Mouse (Mus musculus) intestine, postnatal 0 days (tissue): ENCODE results near the gene Wsb2. TPM values are rescaled to one million over a fixed set of nuclear protein-coding genes. Genes with fewer than 3 reads are reported as not detected.

Experiments
- ATAC-seq: fragments of 200-750 bp; cut with Nextera tagmentation; 2 replicates; pipeline ENCODE4 v1.8.0; 2017; ENCODE audit warnings: mild to moderate bottlenecking, moderate TSS enrichment, moderate library complexity
- H3K27ac ChIP-seq: fragments of 300-500 bp; sonication (generic); 2 replicates; pipeline ENCODE4 v1.5.1; 2014; ENCODE audit warnings: mild to moderate bottlenecking, low read depth, low read length, moderate library complexity
- H3K27me3 ChIP-seq: fragments of 300-500 bp; sonication (generic); replicated peaks from 2 replicates; pipeline ENCODE4 v1.6.1; 2014; ENCODE audit warnings: low read length, mixed read lengths; ENCODE audit not compliant: control insufficient read depth, insufficient read depth
- H3K36me3 ChIP-seq: fragments of 300-500 bp; sonication (generic); 2 replicates; pipeline ENCODE4 v1.6.1; 2014; ENCODE audit warnings: mild to moderate bottlenecking, moderate library complexity; ENCODE audit not compliant: control insufficient read depth, insufficient read depth
- H3K4me1 ChIP-seq: fragments of 300-500 bp; sonication (generic); replicated peaks from 2 replicates; pipeline ENCODE4 v1.6.1; 2014; ENCODE audit warnings: antibody characterized with exemption, low read length, mixed read lengths; ENCODE audit not compliant: control insufficient read depth, insufficient read depth
- H3K4me2 ChIP-seq: fragments of 300-500 bp; sonication (generic); replicated peaks from 2 replicates; pipeline ENCODE4 v1.6.1; 2014; ENCODE audit warnings: low read depth, mild to moderate bottlenecking, moderate library complexity
- H3K4me3 ChIP-seq: fragments of 300-500 bp; sonication (generic); 2 replicates; pipeline ENCODE4 v1.5.1; 2014; ENCODE audit warnings: low read depth, low read length
- H3K9ac ChIP-seq: fragments of 300-500 bp; sonication (generic); 2 replicates; pipeline ENCODE4 v1.6.1; 2014; ENCODE audit warnings: mild to moderate bottlenecking, low read depth, low read length
- H3K9me3 ChIP-seq: fragments of 300-500 bp; sonication (generic); 2 replicates; pipeline ENCODE4 v1.6.1; 2016; ENCODE audit warnings: mixed run types; ENCODE audit not compliant: control insufficient read depth
- CTCF ChIP-seq: sonication (generic); IDR thresholded peaks from 2 replicates; pipeline ENCODE4 v1.5.1; 2016; ENCODE audit warnings: low read depth, mild to moderate bottlenecking, control low read depth, antibody characterized with exemption, moderate library complexity
- WGBS: fragments of 180-500 bp; shearing (Covaris S2); extraction: QIAGEN DNeasy Blood & Tissue Kit; methylation state at CpG from one replicate; pipeline ENCODE4 v1.1.7; 2014; 5-methylcytosine and 5-hydroxymethylcytosine counted together
- polyA plus RNA-seq: library from polyadenylated mRNA; unstranded; fragments of >200 nt; fragmentation: Nextera tagmentation; extraction: Ambion mirVana; gene quantifications from 2 replicates; pipeline ENCODE4 v1.2.1, GENCODE M21; 2015

The Wsb2 gene
- polyA plus RNA-seq, 1 experiment from 2014 or later = 125 TPM

DNA sequence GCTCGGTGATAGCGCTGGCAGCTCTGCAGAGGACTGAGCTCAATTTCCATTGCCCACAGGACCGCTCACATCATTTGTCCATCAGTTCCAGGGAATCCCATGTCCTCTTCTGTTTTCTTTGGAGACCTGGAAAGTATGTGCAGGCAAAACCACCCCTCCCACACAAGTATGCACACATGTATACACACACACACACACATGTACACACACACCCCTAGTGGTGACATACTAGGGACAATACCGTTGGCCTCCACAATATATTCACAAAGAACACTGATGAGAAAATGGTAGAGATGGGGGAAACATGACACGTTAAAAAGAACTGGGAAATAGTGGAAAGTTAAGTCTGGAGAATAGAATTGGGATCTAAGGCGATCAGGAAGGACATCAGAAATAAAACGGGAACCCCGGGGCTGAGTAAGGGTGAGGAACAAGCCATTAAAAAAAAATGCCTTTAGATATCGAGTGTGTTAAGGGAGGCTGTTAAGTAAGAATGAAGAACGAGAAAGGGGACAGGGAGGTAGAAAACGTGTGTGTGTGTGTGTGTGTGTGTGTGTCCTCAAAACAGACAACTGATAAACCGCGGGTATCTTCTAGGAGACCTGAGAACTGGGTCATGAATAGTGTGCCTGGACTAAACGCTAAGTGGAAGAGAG is 1.3 kb upstream of the Wsb2 start:
- H3K36me3 ChIP-seq = peaks cover 15% of the 10 kb centered on the region; the same call in 1 of the 2 replicates
- H3K4me1 ChIP-seq = no peaks in the 10 kb centered on the region; the same call in 1 of the 2 replicates
- peak overlapping the region; percentile 24 for H3K27ac ChIP-seq
- H3K4me3 ChIP-seq = peak overlapping the region; percentile 93; the same call in 1 of the 2 replicates
- WGBS = 31% methylated on average over 14 of the region's 14 CpGs
- no peak for ATAC-seq
- H3K9me3 ChIP-seq = no peaks in the 10 kb centered on the region
- peak overlapping the region; percentile 75 for H3K4me2 ChIP-seq
- peak; percentile 62 for TF ChIP-seq CTCF
- no peaks in the 10 kb centered on the region for H3K27me3 ChIP-seq
- H3K9ac ChIP-seq = 0 out of 2 replicates have a peak overlapping the region, but pooled peaks have one; percentile 92

GRCm38 (mm10) chr5:117356365-117357128 is 557 bp upstream of the Wsb2 start:
- peaks cover 15% of the 10 kb centered on the region; the same call in 1 of the 2 replicates for H3K36me3 ChIP-seq
- no peaks in the 10 kb centered on the region; the same call in 1 of the 2 replicates for H3K4me1 ChIP-seq
- no peaks in the 10 kb centered on the region for H3K27me3 ChIP-seq
- ATAC-seq = no peak
- TF ChIP-seq CTCF = no peak
- peak overlapping the region; percentile 93 for H3K4me3 ChIP-seq
- peak overlapping the region; percentile 75 for H3K4me2 ChIP-seq
- peak overlapping the region; percentile 99 for H3K27ac ChIP-seq
- peak overlapping the region; percentile 92 for H3K9ac ChIP-seq
- H3K9me3 ChIP-seq = no peaks in the 10 kb centered on the region
- WGBS = 1% methylated on average over 18 of the region's 24 CpGs

DNA sequence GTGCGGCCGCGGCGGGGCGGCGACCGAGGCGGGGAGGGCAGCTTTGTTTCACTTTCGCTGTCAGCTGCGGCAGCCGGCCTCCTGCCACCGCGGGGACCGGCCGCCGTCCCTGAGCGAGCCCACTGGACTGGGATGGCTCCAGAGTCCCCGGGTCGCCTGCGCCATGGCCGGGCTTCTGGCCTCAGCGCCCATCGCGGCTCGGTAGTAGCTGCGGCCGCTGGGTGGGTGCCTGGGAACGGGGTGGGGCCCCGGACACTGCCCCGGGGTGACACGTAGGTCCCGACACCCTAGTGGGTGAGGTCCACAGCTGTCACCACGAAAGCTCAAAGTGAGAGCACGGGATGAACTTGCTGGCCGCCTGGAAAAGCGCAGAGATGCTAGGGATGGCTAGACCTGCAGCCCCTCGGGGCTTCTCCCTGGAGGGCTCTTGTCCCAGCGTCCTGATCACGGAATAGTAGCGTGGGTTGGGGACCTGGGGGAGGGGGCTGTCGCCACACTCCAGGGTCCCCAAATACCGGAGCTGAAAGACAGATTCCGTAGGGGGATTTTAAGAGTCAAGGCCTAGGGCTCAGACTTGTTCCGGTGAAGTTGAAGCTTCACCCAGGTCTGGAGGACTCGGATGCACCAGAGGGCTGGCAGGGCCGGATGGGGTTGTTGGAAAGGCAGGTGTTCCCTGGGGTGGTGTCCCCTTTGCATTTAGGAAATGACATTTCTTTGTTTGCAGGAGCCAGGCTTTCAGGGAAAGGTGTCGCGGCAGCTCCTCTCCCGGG is 559 bp downstream of the Wsb2 start:
- ATAC-seq = peak; percentile 12; the same call in 1 of the 2 replicates
- Histone ChIP-seq H3K9me3 (no peaks in the 10 kb centered on the region), H3K4me1 (peaks cover 4% of the 10 kb centered on the region), H3K27ac (peak overlapping the region; percentile 99), H3K27me3 (no peaks in the 10 kb centered on the region), H3K9ac (peak overlapping the region; percentile 92), H3K4me3 (peak overlapping the region; percentile 93), H3K36me3 (peaks cover 8% of the 10 kb centered on the region; the same call in 1 of the 2 replicates), H3K4me2 (peak overlapping the region; percentile 75)
- 0 out of 2 replicates have a peak, but pooled peaks have one; percentile 2 for TF ChIP-seq CTCF
- WGBS = under 1% methylated on average over 41 of the region's 49 CpGs

GRCm38 (mm10) chr5:117358248-117358630 is 1.1 kb downstream of the Wsb2 start:
- peaks cover 6% of the 10 kb centered on the region for H3K4me1 ChIP-seq
- TF ChIP-seq CTCF = no peak
- peak overlapping the region; percentile 75 for H3K4me2 ChIP-seq
- H3K27ac ChIP-seq = peak overlapping the region; percentile 99
- peak overlapping the region; percentile 92 for H3K9ac ChIP-seq
- no peaks in the 10 kb centered on the region for H3K9me3 ChIP-seq
- 0 out of 2 replicates have a peak, but pooled peaks cover 4% of the 10 kb centered on the region for H3K36me3 ChIP-seq
- WGBS = 6% methylated on average over 6 of the region's 6 CpGs
- H3K4me3 ChIP-seq = peak overlapping the region; percentile 93
- no peak for ATAC-seq
- no peaks in the 10 kb centered on the region for H3K27me3 ChIP-seq

GRCm38 (mm10) chr5:117358725-117359124 is 1.6 kb downstream of the Wsb2 start:
- peak; percentile 82 for TF ChIP-seq CTCF
- H3K4me3 ChIP-seq = peak overlapping the region; percentile 93
- H3K27ac ChIP-seq = no peak overlapping the region
- H3K4me1 ChIP-seq = peaks cover 6% of the 10 kb centered on the region
- 38% methylated on average over 11 of the region's 11 CpGs for WGBS
- peak overlapping the region; percentile 75 for H3K4me2 ChIP-seq
- no peaks in the 10 kb centered on the region for H3K9me3 ChIP-seq
- no peak for ATAC-seq
- 0 out of 2 replicates have a peak, but pooled peaks cover 4% of the 10 kb centered on the region for H3K36me3 ChIP-seq
- H3K9ac ChIP-seq = 0 out of 2 replicates have a peak overlapping the region, but pooled peaks have one; percentile 92
- H3K27me3 ChIP-seq = no peaks in the 10 kb centered on the region
